Comparison of ENCODE assay signal across 8 mouse cellular contexts in genomic region chr6:14901183-14901970, GRCm38 (mm10). TPM values are rescaled to one million over a fixed set of nuclear protein-coding genes. Genes with fewer than 3 reads are reported as not detected.
DNase-seq lines count a peak whose midpoint lies in the region; ATAC-seq lines count a peak whose summit lies in the region.

Gene Foxp2, plus strand, starts transcription at chr6:14901349.

- peak; percentile 93 for DNase-seq in heart, adult 11 months
- DNase-seq in heart, adult 8-10 months (ENCODE audit: low spot score): no peak
- peak; percentile 70 for DNase-seq in adrenal gland, postnatal 14 days
- DNase-seq in heart, postnatal 4 days: peak; percentile 69
- peak; percentile 78 for DNase-seq in left cerebral cortex, postnatal 4 days
- DNase-seq in midbrain, embryonic 11.5 days (ENCODE audit: low spot score, missing footprints): peak; percentile 98
- peak; percentile 26 for DNase-seq in telencephalon, adult 2 months (ENCODE audit: low read depth, low spot score)

- peak within 1 kb of the TSS; percentile 86 for H3K4me2 ChIP-seq in forebrain, embryonic 16.5 days (ENCODE audit: low read length)
- H3K4me2 ChIP-seq in midbrain, embryonic 11.5 days: peak within 1 kb of the TSS; percentile 92

- peaks cover 40% of the 10 kb centered on the region for H3K4me1 ChIP-seq in forebrain, embryonic 16.5 days (replicated peaks; ENCODE audit: control insufficient read depth, insufficient read depth, low read length)
- peaks cover 24% of the 10 kb centered on the region for H3K4me1 ChIP-seq in midbrain, embryonic 11.5 days (ENCODE audit: control insufficient read depth, insufficient read depth, low read length)

- ATAC-seq in forebrain, embryonic 16.5 days: peak; percentile 78
- ATAC-seq in midbrain, embryonic 11.5 days (ENCODE audit: low FRiP score): peak; percentile 73

- H3K9me3 ChIP-seq in forebrain, embryonic 16.5 days (ENCODE audit: control insufficient read depth, low read length): no peaks in the 10 kb centered on the region
- H3K9me3 ChIP-seq in midbrain, embryonic 11.5 days (ENCODE audit: control insufficient read depth, low read length): no peaks in the 10 kb centered on the region

- under 1% methylated on average over 80 of the region's 80 CpGs for WGBS in forebrain, embryonic 16.5 days
- WGBS in midbrain, embryonic 11.5 days: under 1% methylated on average over 80 of the region's 80 CpGs

- intact Hi-C loops in left cerebral cortex, postnatal 4 days (cut with DNase I): loop anchor here (5.0 kb wide), 1 partner anchor 1651 kb away; no protein-coding TSS in a partner anchor

- H3K9ac ChIP-seq in forebrain, embryonic 16.5 days (replicated peaks; ENCODE audit: low read depth, low read length): peak within 1 kb of the TSS; percentile 88
- H3K9ac ChIP-seq in midbrain, embryonic 11.5 days (ENCODE audit: low read length): peak within 1 kb of the TSS; percentile 72

- H3K4me3 ChIP-seq in forebrain, embryonic 16.5 days (replicated peaks; ENCODE audit: low read length): peak within 1 kb of the TSS; percentile 89
- peak within 1 kb of the TSS; percentile 54 for H3K4me3 ChIP-seq in midbrain, embryonic 11.5 days (ENCODE audit: low read depth, low read length)

- H3K27ac ChIP-seq in forebrain, embryonic 16.5 days (ENCODE audit: low read length): peak within 1 kb of the TSS; percentile 92
- H3K27ac ChIP-seq in midbrain, embryonic 11.5 days (ENCODE audit: low read depth, low read length): peak within 1 kb of the TSS; percentile 87

- H3K27me3 ChIP-seq in forebrain, embryonic 16.5 days (replicated peaks; ENCODE audit: control insufficient read depth, insufficient read depth, low read length): no peaks in the 10 kb centered on the region
- no peaks in the 10 kb centered on the region for H3K27me3 ChIP-seq in midbrain, embryonic 11.5 days (ENCODE audit: control insufficient read depth, insufficient read depth, low read length)

- H3K36me3 ChIP-seq in forebrain, embryonic 16.5 days (ENCODE audit: control insufficient read depth, insufficient read depth): no peaks in the 10 kb centered on the region
- no peaks in the 10 kb centered on the region for H3K36me3 ChIP-seq in midbrain, embryonic 11.5 days (ENCODE audit: control insufficient read depth, insufficient read depth, low read length)

RNA-seq across cellular contexts. Expression of gene Foxp2, which starts in this region (rescaled TPM):
- total RNA-seq in heart, adult 8-10 months (2022): 1 to 10 TPM; 1.8 to 4.0 (median 2.9) TPM
- total RNA-seq in adrenal gland, postnatal 14 days (2021): 5.1 and 6.0 TPM in 2 replicates
- polyA plus RNA-seq in forebrain, embryonic 16.5 days (2015; fragmentation: Nextera tagmentation; extraction: Ambion mirVana): 36.0 and 44.4 TPM in 2 replicates
- 1 to 10 TPM; 4.2 to 4.6 TPM for total RNA-seq in heart, postnatal 4 days (2021)
- total RNA-seq in left cerebral cortex, postnatal 4 days (2021): 10 to 100 TPM; 26.1 to 31.3 TPM
- polyA plus RNA-seq in midbrain, embryonic 11.5 days (2014; fragmentation: Nextera tagmentation; extraction: Ambion mirVana): 42.4 and 45.4 TPM in 2 replicates
